Mouse (Mus musculus): ENCODE measurements around the gene Myh1. TPM values are rescaled to one million over a fixed set of nuclear protein-coding genes. Genes with fewer than 3 reads are reported as not detected.

Gene Myh1
- total RNA-seq (2021) = not detected

DNA sequence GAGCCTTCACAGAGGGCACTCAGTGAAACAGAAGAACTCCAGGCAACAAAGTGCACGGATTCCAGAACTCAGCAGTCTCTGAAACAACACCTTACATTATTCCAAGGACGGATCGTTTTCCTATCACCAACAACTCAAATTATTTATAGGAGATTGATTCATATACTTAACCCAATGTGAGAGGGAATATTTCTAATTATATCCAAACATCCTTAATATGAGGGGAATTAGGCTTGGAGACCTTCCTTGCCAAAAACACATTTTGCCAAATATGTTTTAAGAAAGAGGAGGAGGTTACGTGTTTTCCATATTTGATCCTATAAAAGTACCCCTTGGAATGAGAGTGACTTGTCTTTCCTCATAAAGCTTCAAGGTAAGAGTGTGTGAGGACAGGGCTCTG, at the start of gene Myh1:
Gene Myh1 (plus strand): TSS at position 301 of the 400 bp plus-strand sequence.
- intact Hi-C loops (cut with DNase I) = no loop called here
- DNase-seq = no peak

DNA sequence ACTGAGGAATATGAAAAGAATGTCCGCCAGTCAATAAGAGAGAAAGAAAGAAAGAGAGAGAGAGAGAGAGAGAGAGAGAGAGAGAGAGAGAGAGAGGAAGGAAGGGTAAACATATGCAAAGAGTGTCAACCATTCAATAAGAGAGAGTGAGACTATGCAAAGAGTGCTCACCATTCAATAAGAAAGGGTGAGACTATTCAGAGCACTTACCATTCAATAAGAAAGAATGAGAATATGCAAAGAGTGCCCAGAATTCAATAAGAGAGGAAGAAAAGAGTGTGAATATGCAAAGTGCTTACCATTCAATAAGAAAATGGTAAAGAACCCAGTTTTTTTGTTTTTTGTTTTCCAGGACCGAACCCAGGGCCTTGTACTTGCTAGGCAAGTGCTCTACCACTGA, 49.6 kb upstream of the Myh1 start:
- DNase-seq = no peak
- intact Hi-C loops (cut with DNase I) = no loop called here

DNA sequence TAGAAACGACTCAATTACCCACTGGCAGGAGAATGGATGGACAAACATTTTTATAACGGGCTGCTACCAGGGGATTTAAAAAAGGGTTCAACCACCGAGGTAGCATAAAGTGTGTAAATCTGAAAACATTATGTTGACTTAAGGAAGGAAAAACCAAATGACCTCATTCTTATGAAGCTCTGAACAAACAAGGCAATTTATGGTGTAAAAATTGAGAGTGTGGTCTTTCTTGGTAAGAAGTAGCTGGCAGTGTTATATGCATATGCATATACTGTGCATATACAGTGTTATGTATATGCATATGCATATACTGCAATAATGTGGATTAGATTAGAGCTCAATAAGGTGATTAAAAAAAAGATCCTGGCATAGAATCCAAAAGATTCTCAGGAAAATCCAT, 48.7 kb upstream of the Myh1 start:
- no peak for DNase-seq
- intact Hi-C loops (cut with DNase I) = no loop called here

DNA sequence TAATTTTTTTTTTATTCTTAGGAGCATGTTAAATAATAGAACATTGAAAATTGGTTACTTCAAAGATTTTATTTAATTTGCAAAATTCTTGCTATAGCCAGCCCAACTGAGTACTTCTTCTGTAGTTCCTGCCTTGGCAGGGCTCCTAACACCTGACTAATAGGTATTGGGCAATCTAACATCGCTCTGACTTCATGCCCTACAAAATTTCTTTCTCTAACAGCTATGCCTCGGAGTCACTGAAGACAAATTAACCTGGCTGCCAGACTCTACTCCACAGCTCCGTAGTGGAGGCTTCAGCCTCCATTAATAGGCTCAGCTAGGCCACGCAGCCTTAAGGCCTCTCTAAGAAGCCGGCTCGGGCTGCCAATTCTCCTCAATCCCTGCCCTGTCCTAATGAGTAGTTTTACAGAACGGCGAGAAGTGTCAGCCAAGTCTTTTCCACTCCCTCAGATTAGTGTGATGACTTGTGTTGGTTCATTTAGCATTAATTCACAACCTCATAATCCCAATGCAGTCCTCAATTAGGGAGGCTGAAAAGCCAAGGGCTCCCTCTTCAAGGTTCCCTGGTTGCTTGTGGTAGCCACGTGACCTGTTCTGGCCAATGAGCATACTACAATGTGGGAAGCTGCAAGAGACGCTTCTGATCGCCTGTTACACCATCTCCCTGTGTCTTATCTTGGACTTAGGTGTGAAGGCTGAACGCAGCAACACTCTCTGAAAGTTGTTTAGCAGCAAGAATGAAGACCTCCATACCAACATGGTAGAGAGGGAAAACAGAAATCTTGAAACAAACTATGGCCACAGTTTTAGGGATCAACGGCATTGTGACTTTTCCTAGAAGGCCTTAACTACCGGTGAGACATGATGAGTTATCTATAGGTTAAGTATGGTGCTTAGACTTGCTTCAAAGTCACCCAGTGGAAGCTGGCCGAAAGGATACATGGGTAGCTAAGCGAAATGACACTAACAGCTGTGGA, 47.9 kb upstream of the Myh1 start:
- no peak for DNase-seq
- intact Hi-C loops (cut with DNase I) = no loop called here

DNA sequence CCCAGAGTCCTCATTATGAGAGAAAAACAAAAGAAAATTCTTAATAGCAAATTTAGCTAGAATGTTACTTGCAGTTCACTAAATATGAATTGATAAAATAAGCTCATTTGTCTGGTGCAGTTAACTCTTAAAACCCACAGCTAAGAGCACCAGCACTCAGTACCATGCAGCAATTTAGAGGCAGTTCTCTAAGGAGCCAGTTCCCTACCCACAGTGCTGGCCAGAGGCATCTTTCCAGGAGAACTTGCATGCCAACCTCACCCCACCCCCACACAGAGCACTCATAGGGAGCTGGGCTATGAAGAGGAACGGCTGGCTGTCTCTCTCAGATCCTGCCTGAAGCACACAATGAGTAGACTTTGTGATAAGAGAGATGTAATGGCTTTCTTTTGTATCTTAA, 46.7 kb upstream of the Myh1 start:
- intact Hi-C loops (cut with DNase I) = no loop called here

DNA sequence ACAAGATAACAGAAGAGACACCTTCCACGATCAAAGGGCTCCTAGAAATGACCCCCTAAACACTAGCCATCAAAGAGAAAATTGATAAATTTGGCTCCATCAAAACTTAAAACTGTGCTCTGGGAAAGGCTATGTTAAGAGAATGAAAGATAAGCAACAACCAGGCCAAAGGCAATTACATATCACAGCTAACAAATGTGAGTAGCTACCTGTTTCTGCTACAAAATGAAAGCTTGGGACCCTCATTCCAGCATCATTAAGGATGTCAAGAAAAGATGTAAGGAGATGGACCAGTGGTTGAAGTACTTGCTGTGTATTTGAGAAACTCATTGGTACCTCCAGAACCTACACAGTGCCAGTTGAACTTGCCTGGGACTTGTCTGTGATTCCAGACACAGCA, 46.0 kb upstream of the Myh1 start:
- no peak for DNase-seq
- intact Hi-C loops (cut with DNase I) = no loop called here

More for the DNA sequence above, 46.7 kb upstream of the Myh1 start:
- DNase-seq = peak in 1 of 2 experiments; percentile 25

DNA sequence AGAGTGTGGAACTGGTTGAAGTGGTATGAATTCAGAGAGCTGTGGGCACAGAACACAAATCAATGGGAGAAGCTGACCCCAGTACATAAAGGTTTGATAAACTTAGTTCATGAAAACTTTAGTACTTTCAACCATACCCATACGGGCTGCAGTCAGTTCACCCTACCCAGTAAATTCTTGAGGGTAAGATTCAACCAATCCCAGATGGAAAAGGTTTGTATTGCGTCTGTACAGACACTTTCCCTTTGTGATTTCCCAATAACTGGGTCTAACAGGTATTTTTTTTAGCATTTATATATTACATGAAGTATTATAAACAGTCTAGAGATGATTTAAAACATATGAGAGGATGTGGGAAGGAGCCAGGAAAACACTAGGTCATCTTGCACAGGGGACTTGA, 44.2 kb upstream of the Myh1 start:
- no peak for DNase-seq

DNA sequence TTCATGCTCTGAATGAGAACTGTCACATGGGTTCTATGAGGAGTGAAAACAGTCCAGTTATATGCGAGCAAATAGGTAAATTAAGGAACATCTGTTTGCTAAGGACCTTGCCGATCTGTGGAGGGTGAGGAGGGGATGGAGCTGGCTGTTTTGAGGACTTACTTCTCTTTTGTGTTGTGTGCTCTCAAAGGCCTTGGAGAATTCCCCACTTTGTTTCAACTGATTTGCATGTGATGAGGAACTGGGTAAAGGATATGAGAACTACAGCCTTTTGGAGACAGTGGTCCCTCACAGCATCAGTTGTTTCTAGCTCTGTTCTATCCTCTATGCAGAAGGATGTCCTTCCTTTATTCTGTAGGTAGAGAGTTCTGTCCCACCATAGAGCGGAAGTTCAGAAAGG, 39.7 kb upstream of the Myh1 start:
- no peak for DNase-seq
- intact Hi-C loops (cut with DNase I) = no loop called here

More for the DNA sequence above, 44.2 kb upstream of the Myh1 start:
- intact Hi-C loops (cut with DNase I) = no loop called here

DNA sequence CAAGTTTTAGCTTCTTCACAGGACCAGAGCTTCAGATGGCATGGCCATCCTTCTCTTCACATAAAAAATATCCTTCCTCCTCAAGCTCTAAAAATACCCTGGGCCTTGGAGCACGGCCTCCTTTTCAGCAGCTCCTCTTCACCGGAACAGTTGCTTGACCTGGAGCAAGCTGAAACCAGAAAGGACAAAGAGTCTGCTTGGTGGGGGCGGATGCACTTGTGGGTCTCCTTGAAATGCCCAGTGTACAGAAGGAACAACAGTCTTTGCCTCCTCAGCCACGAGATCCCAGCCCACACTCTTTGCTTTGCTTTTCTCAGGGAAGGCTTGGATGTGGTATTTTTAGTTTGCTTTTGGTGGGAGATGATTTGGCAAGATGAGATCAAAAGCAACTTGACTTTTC, 36.2 kb upstream of the Myh1 start:
- intact Hi-C loops (cut with DNase I) = no loop called here

DNA sequence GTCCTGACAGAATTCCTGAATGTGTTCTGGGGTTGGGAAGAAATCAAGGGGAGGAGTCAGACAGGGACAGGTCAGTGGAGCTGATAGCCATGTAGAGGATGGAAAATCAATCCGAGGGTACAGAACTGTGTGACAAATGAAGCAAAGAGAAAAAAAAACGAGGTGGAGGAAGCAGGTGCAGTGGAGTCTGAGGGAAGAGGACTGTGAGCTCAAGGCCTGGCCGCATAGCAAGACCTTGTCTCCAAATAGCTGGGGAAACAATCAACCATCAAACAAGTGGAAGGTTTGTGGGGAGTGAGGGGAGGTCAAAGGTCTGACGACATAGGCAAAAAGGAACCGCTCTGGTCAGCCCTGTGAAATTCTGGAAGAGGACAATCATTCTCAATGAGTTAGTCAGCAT, 35.0 kb upstream of the Myh1 start:
- intact Hi-C loops (cut with DNase I) = no loop called here
- DNase-seq = no peak

More for the DNA sequence above, 36.2 kb upstream of the Myh1 start:
- DNase-seq = no peak

DNA sequence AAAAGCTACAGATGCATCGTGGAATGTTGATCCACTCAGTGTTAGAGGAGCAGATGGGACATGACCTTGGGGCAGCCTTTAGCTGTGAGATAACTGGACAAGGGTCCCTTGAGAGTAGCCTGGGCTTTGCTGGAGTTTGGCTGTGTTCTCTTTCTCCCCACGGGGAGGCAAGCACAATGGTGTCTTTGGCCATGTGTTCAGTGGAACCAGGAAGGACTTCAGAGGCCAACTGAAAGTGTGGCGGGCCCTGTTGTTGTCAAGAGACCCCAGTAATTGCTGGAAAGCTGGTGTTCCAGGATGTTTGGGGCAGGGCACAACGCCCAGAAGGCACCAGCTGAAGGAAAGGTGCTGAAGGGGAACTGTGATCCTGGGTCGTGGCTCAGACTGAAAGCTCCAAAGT, 30.6 kb upstream of the Myh1 start:
- intact Hi-C loops (cut with DNase I) = no loop called here
- no peak for DNase-seq

DNA sequence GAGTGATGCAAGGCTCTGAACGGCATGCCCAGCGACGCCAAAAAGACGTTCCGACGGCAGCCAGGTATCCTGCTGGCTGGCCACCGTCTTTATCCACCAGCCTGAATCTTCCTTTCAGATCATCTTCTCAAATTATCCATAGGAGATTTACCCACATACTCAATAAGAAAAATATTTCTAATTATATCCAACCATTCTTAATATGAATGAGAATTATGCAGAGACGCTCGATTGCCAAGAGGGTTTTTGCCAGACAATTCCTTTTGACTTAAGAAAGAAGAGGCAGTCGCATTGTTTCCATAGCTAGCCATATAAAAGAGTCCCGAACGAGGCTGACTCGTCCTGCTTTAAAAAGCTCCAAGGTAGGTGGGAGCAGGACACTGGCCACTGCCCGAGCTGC, 29.1 kb upstream of the Myh1 start, which contains the start of gene Myh2:
Gene Myh2 (plus strand): TSS at position 301 of the 400 bp plus-strand sequence.
- no peak for DNase-seq
- intact Hi-C loops (cut with DNase I) = no loop called here

DNA sequence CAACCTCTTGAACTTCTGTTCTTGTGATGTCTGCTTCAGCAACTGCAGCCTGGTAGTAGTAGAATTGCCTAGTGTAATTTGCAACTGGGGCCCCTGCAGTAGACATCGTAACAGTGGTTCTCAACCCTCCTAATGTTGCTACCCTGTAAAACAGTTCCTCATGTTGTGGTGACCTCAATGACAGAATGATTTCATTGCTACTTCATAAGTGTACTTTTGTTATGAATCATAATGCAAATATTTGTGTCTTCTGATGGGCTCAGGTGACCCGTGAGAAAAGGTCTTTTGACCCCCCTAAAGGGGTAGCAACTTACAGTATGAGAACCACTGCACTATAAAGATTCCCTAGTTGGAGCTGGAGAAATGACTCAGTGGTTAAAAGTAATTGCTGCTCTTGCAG, 27.4 kb upstream of the Myh1 start:
- no peak for DNase-seq
- intact Hi-C loops (cut with DNase I) = no loop called here

DNA sequence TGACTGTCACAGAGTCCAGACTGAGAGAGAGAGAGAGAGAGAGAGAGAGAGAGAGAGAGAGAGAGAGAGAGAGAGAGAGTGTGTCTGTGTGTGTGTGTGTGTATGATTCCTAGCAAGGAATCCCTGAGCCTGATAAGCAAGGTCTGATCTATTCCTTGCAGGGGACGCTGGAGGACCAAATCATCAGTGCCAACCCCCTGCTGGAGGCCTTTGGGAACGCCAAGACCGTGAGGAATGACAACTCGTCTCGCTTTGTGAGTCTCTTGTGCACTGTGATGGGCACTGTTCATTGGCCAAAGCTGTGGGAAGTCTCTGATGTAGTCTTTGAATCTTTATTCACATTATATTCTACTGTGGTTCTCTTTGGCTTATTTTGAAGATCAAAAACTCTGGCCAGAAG, 23.5 kb upstream of the Myh1 start:
- intact Hi-C loops (cut with DNase I) = no loop called here
- no peak for DNase-seq

DNA sequence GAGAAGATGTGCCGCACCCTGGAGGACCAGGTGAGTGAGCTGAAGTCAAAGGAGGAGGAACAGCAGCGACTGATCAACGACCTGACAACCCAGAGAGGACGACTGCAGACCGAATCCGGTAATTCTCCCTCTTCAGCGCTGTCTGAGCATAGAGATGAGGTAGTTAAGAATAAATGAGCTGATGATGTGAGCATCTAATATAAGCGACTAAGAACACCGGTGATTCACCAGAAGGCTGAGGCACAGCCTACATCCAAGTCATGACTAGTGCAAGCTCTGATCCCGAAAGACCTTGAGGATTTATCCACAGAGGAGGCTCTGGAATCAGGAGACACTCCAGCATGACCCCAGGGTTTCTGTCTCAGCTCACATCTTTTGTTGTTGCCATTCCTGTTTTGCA, 9.5 kb upstream of the Myh1 start:
- intact Hi-C loops (cut with DNase I) = no loop called here
- no peak for DNase-seq

DNA sequence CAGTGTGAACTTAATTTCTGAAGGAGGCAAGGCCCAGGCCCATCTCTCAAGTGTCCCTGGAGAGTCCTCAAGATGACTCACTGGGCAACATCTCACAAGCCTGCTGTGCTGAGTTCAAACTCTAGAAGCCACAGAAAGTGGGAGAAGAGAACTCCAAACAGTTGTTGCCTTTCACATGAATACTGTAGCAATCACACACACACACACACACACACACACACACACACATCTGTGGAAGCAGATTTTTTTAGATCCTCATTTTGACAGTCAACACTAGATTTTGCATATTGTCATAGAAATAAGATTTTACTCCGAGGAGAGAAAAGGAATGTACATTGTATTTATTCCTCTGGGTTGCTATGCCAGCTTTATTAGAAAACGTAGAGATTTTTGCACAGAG, 9.0 kb upstream of the Myh1 start:
- intact Hi-C loops (cut with DNase I) = no loop called here

DNA sequence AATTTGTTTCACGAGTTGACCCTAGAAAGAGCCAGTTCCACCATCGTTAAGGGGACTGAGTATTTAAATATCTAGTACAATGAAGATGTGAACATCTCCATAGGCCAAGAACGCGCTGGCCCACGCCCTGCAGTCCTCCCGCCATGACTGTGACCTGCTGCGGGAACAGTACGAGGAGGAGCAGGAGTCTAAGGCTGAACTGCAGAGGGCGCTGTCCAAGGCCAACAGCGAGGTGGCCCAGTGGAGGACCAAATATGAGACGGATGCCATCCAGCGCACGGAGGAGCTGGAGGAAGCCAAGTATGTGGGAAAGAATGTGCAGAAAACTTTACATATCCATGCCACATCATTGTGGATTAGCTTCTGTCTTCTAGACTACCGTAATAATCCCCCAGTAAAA, 8.4 kb upstream of the Myh1 start:
- DNase-seq = no peak
- intact Hi-C loops (cut with DNase I) = no loop called here

More for the DNA sequence above, 9.0 kb upstream of the Myh1 start:
- no peak for DNase-seq

DNA sequence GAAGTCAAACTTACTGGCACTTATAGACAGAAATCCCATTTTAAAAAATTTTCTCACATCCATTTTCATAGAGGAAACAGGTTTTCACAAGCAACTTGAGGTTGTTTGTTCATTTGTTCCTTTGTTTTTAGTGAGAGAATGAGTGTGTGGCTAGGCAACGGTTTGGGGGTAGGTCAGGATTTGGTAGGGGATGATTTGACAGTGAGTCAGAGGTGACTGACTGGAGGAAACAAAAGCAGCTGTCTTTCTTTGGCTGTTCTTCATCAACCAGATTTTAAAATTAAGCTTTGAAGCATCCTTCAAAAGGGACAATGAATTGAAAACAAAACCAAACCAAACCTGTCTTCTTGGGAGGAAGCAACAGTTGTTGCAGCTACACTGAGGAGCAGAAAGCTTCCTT, 531 bp upstream of the Myh1 start:
- intact Hi-C loops (cut with DNase I) = no loop called here
- no peak for DNase-seq

DNA sequence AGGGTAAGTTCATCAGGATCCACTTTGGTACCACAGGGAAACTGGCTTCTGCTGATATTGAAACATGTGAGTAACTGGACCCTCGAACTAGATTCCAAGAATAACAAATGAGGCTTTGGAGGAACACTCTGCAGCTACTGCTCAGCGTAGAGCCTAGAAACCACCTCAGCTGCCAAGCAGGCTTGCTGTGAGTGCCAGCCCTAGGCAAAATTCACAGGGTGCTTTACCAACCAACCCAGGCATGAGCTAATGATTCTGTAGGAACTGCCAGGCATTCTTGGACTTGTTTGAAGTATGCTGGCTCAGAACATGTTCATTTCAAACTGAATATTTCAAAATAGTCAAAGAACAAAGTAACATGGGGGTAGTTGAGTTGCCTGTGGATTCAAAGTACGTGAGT, 4.9 kb downstream of the Myh1 start:
- intact Hi-C loops (cut with DNase I) = no loop called here
- DNase-seq = no peak

DNA sequence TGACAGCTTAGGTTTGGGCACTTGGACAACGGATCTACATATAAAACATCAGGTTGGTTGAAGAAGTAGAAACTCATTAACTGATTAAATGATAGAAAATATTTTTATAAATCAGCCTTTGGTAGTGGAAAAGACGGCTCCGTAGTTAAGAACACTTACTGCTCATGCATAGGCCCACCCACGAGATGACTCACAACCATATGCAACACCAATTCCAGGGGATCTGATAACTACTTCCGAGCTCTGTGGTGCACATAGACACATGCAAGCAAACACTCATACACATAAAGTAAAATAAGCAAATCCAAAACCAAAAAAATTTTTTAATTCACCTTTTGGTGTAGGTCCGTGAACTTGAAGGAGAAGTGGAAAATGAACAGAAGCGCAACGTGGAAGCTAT, 22.0 kb downstream of the Myh1 start:
- intact Hi-C loops (cut with DNase I) = no loop called here
- DNase-seq = no peak

DNA sequence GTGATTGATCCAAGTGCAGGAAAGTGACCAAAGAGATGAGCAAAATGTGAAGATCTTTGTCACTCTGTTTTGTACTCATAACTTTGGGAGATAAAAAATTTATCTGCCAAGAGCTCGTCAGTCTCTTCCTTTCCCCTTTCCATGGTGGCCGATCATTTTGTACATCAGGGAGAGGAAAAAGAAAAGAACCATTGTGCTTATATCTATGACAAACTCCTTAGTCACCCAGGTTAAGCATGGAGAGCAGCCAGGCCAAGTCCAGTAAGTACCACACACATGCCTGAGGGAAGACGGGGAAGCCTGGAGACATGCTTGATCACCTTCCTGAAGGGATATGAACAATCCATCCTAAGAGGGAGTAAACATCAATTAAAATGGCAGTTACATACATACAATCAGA, 24.6 kb downstream of the Myh1 start:
- DNase-seq = no peak
- intact Hi-C loops (cut with DNase I) = no loop called here

DNA sequence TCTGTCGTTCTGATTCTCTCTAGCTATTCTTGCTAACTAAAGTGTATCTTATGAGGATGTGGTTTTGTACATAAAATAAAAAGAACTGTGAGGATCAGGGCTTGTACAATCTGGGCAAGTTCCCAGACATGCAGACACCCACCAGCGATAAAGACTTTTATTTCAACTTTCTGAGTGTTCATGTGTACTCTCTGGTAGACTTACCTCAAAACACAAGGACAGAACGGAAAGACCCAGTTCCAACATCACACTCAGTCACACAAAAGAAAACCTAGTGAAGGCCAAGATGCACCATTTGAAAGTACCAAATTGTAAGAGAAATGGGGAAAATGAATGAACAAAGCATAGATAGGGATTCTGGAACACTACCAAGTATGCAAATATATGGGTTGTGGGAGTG, 28.9 kb downstream of the Myh1 start:
- intact Hi-C loops (cut with DNase I) = no loop called here
- DNase-seq = no peak

DNA sequence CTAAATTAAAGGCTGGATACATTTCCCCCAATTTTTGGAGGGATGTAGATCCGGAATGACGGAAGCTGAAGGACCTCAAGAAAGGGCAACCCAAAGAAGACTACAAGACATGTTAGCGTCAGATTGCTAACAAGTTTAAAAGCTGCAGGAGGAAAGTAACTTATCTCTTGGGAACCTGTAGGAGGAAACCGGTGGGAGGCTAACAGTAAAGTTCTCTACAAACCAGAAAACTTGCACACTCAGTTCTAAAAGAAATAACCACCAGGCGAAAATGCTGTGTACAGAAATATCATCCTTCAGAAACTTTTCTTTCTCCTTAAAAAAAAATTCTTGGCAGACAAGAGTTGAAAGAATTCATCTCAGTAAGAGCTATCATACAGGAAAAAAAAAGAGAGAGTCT, 29.3 kb downstream of the Myh1 start:
- DNase-seq = no peak
- intact Hi-C loops (cut with DNase I) = no loop called here

All from heart, postnatal 36 days (tissue).